Mouse (Mus musculus): ENCODE results near the gene Olfr561. TPM values are rescaled to one million over a fixed set of nuclear protein-coding genes. Genes with fewer than 3 reads are reported as not detected.

Gene Olfr561
- not detected for total RNA-seq (2021)

DNA sequence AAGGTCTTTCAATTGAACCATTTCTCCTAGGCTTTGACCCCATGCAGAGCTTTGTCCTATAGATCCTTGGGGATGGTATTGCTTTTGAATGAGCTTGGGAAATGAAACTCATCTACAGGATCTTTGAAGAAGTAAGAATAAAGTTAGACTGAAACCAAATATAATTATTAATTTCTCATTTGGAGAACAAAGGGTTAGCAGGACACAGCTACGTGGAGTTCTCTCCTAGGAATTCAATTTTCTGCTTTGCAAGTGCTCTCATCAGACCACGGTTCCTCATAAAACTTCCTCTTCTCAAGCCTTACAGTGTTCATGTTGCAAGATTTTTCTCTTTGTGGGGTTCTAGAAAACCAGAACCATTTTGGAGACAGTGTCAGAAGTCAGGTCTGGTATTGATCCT is at the start of gene Olfr561:
Olfr561 (plus strand) TSS at position 301 of the 400 bp plus-strand sequence.
- no peak for DNase-seq

DNA sequence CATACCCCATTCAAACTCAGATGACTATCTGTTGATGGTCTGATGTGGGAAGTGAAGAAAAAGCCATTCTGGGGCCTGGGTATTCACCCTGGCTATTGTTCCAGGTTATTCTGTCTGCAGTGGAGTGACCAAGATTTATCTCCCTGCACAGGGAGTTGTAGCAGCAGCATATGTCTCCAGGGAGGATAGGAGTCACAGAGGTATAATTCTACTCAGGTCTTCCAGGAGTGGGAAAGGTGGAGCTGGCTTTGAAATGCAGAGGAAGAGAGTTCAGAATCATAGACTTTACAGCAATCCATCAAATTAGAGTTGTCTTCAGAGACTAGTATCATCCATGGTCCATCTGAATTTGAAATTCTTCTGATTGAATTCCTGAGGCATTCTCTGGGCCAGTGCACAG is 43.6 kb upstream of the Olfr561 start, which contains the start of gene Olfr559:
Olfr559 (minus strand) TSS at position 101 of the 400 bp plus-strand sequence.
- DNase-seq, result no peak

DNA sequence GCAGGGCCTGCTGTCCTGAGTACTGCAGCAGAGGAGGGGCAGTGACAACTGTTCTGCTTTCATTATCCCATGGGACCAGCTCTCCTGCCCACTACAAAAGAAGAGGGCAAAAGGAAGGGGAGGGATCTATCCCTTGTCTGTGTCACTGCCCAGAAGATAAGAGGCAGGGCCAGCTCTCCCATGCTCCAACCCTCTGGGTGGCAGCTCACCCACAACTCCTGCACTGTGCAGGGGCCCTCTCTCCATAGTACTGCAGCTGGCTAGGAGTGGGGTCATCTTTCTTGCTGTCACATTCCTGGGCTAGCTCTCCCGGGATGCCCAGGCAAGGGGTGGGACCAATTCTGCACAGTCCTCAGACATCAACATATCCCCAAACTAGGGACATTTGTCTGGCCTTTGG is 37.2 kb upstream of the Olfr561 start:
- no peak for DNase-seq

DNA sequence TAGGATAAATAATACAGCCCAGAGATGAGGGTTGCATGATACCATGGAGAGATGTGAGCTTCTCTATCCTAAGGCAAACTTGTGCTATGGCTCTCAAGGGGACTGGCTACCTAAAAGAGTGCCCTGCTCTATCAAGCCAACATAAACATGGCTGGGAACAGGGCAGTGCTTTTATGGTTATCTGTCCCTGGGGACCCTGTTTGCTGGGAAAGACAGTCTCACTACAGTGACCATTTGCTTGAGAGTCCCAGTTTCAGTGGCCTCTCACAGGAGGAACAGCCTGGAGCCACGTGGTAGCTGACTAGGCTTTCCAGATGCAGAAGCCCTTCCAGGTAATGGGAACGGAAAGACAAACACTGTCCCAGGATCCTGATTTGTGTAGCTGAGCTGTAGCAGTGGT is 33.3 kb upstream of the Olfr561 start:
- DNase-seq, result no peak

DNA sequence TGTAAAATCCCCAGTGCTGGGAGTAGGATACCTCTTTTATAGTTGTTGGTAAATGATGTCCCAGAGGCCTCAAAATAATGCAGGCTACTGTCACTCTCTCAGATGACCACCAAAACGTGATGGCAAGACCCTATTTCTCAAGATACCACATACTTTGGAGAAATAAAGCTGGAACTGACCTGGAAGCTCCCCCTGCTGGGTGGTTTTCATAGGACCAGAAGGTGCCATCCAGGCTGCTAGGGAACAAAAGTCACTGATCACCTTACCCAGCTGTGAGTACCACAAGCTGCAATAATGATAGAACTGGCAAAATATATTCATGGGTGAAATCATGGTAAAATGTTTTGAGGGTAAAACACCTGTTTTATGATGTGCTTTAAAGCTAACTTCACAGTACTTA is 18.9 kb upstream of the Olfr561 start:
- DNase-seq, result no peak

DNA sequence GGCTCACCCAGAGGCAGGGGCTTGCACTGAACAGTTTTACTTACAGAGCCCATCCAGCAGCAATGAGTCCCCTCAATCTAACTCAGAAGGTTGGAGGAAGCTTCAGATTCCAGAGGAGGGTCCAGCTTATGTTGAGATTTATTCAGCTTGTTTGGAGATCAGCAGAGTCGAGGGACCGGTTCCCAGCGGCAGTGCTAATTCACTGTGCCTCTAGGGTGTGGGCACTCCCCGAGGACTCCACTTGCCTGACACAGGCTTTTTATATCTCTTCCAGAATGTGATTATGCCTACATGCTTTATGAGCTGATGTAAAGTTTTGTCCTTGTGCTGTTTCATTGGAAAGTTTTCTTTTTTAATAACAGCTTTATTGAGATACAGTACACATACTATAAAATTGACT is 11.8 kb upstream of the Olfr561 start, which contains the start of the genes Olfr560 and Olfr78:
Olfr560 (minus strand) TSS at position 101 of the 400 bp plus-strand sequence.
Olfr78 (minus strand) TSS at position 206 of the 400 bp plus-strand sequence.
- DNase-seq, result no peak

DNA sequence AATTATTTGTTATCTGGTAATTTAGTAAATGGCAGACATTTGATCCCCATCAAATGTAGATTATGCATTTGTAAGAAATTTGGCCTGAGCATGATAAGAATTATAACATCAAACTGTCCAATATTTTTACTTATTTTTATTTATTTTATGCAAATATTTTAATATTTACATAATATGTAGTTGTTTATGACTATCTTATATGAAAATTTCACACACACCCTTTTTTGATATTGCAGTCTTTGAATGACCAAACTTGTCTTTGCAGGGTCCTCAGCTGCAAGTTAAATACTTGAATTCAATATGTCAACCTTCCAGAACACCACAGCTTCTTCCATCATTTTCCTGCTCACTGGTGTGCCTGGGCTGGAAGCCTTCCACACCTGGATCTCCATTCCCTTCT is 32.2 kb downstream of the Olfr561 start, which contains the start of gene Olfr564:
Olfr564 (plus strand) TSS at position 301 of the 400 bp plus-strand sequence.
- no peak for DNase-seq

Other genes with a start within 250 kb of the Olfr561 start
- not detected for gene Olfr547, start 236.5 kb upstream of the Olfr561 start, total RNA-seq (2021)
- gene Olfr548-ps1, start 230.3 kb upstream of the Olfr561 start, total RNA-seq (2021), result not detected
- gene Olfr549, start 221.4 kb upstream of the Olfr561 start, total RNA-seq (2021), result not detected
- 1 to 10 TPM; 2.7 to 3.1 TPM for gene Trim21, start 205.7 kb upstream of the Olfr561 start, total RNA-seq (2021)
- 1 to 10 TPM; 2.1 to 3.0 TPM for gene Olfr550, start 199.8 kb upstream of the Olfr561 start, total RNA-seq (2021)
- gene Olfr551, start 179.3 kb upstream of the Olfr561 start, total RNA-seq (2021), result not detected
- gene Olfr552, start 173.5 kb upstream of the Olfr561 start, total RNA-seq (2021), result under 1 TPM in 1 of 2 experiments, not detected in 1; 0.15 TPM
- gene Olfr553, start 153.0 kb upstream of the Olfr561 start, total RNA-seq (2021), result not detected
- not detected for gene Olfr554, start 132.8 kb upstream of the Olfr561 start, total RNA-seq (2021)
- gene Olfr555, start 112.4 kb upstream of the Olfr561 start, total RNA-seq (2021), result not detected
- gene Olfr556, start 106.3 kb upstream of the Olfr561 start, total RNA-seq (2021), result under 1 TPM in 1 of 2 experiments, not detected in 1; 0.25 TPM
- 1 to 10 TPM; 7.1 to 8.4 TPM for gene Trim68, start 83.9 kb upstream of the Olfr561 start, total RNA-seq (2021)
- gene Olfr557, start 75.3 kb upstream of the Olfr561 start, total RNA-seq (2021), result under 1 TPM in 1 of 2 experiments, not detected in 1; 0.56 TPM
- under 1 TPM; 0.47 to 0.51 TPM for gene Olfr558, start 69.0 kb upstream of the Olfr561 start, total RNA-seq (2021)
- not detected for gene Olfr33, start 52.2 kb upstream of the Olfr561 start, total RNA-seq (2021)
- gene Olfr559, start 43.7 kb upstream of the Olfr561 start, total RNA-seq (2021), result not detected
- gene Olfr560, start 11.9 kb upstream of the Olfr561 start, total RNA-seq (2021), result not detected
- gene Olfr78, start 11.8 kb upstream of the Olfr561 start, total RNA-seq (2021), result under 1 TPM; 0.17 to 0.30 TPM
- gene Olfr564, start 32.3 kb downstream of the Olfr561 start, total RNA-seq (2021), result not detected
- not detected for gene Olfr566, start 87.5 kb downstream of the Olfr561 start, total RNA-seq (2021)
- not detected for gene Olfr568, start 105.9 kb downstream of the Olfr561 start, total RNA-seq (2021)
- gene Olfr569, start 119.7 kb downstream of the Olfr561 start, total RNA-seq (2021), result not detected
- gene Olfr570, start 123.4 kb downstream of the Olfr561 start, total RNA-seq (2021), result not detected
- gene Olfr571, start 146.3 kb downstream of the Olfr561 start, total RNA-seq (2021), result not detected
- gene Olfr572, start 153.2 kb downstream of the Olfr561 start, total RNA-seq (2021), result not detected
- not detected for gene Olfr573-ps1, start 171.4 kb downstream of the Olfr561 start, total RNA-seq (2021)
- gene Olfr574, start 177.2 kb downstream of the Olfr561 start, total RNA-seq (2021), result not detected
- gene Olfr575, start 187.6 kb downstream of the Olfr561 start, total RNA-seq (2021), result not detected
- not detected for gene Olfr576, start 191.4 kb downstream of the Olfr561 start, total RNA-seq (2021)
- not detected for gene Olfr577, start 204.7 kb downstream of the Olfr561 start, total RNA-seq (2021)
- not detected for gene Olfr578, start 218.1 kb downstream of the Olfr561 start, total RNA-seq (2021)

Data from layer of hippocampus, postnatal 36 days (tissue).